Mouse (Mus musculus) megakaryocyte, embryonic 14.5 days (primary cell): ENCODE results near the gene Asic2.

Source experiments
- FLI1 ChIP-seq: IDR thresholded peaks from 2 replicates; pipeline ENCODE4 v1.6.1; 2012; ENCODE audit warnings: low read length, inconsistent platforms, mixed read lengths
- GATA1 ChIP-seq: IDR thresholded peaks from 3 replicates; pipeline ENCODE4 v1.6.1; 2012; ENCODE audit warnings: mixed read lengths, low read length, inconsistent platforms, borderline replicate concordance

GRCm38 (mm10) chr11:81913071-81913470 is 55.2 kb downstream of the Asic2 start:
- no peak for TF ChIP-seq FLI1
- TF ChIP-seq GATA1, result no peak
